Mouse (Mus musculus) bone marrow macrophage, adult 2 months (primary cell): ENCODE measurements around the gene Csnk2b.

Experiments used
- CTCF ChIP-seq: IDR thresholded peaks from 2 replicates; pipeline ENCODE4 v1.5.1; 2012; ENCODE audit warnings: low read depth, mild to moderate bottlenecking, low read length, moderate library complexity
- POLR2A ChIP-seq: IDR thresholded peaks from 2 replicates; pipeline ENCODE4 v1.6.1; 2012; ENCODE audit warnings: mild to moderate bottlenecking, low read depth, low read length, borderline replicate concordance

DNA sequence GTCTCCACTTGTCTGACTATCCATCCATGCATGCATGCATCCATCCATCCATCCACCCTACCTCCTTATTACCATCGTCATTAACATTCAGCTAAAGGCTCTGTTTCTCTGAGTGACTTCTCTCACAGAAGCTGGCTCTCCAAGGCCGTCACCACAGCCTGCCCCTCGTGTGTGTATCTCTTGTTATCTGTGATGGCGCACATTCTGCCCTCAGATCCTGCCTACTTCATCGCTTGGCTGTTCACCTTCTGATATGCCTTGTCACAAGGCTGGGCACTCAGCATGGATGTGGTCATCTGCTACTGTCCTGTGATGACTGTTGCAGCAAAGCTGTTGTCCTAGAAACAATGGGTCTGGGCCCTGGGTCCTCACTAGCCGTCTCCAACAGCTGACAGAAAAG is 17.1 kb downstream of the Csnk2b start:
- TF ChIP-seq CTCF = no peak
- no peak for TF ChIP-seq POLR2A
